Mouse (Mus musculus) C2C12 (cell line): Measurements from ENCODE around the gene Rbms2.

Experiments
- CEBPB ChIP-seq: IDR thresholded peaks from one replicate; pipeline ENCODE4 v1.6.1; 2011; ENCODE audit warnings: low read depth, mild to moderate bottlenecking, control low read depth, moderate library complexity
- CTCF ChIP-seq: IDR thresholded peaks from one replicate; pipeline ENCODE4 v1.5.1; 2011; ENCODE audit not compliant: control insufficient read depth, insufficient read depth, insufficient read length
- FOSL1 ChIP-seq: IDR thresholded peaks from one replicate; pipeline ENCODE4 v1.8.0; 2011; ENCODE audit warnings: mild to moderate bottlenecking, low read length; ENCODE audit not compliant: poor library complexity, insufficient read depth, severe bottlenecking
- MAX ChIP-seq: IDR thresholded peaks from one replicate; pipeline ENCODE4 v1.6.1; 2011; ENCODE audit warnings: mild to moderate bottlenecking, control low read depth
- MYOD1 ChIP-seq: IDR thresholded peaks from one replicate; pipeline ENCODE4 v1.6.1; 2011; ENCODE audit warnings: low read depth; ENCODE audit not compliant: control insufficient read depth, insufficient read length
- MYOG ChIP-seq: IDR thresholded peaks from one replicate; pipeline ENCODE4 v1.6.1; 2011; ENCODE audit not compliant: control insufficient read depth, insufficient read length; ENCODE audit errors: extremely low read depth
- USF1 ChIP-seq: IDR thresholded peaks from one replicate; pipeline ENCODE4 v1.6.1; 2011; ENCODE audit warnings: low read depth, mild to moderate bottlenecking, control low read depth, moderate library complexity

- TF ChIP-seq CTCF = no peak
- no peak for TF ChIP-seq MYOD1
- no peak for TF ChIP-seq USF1
- no peak for TF ChIP-seq MAX
- TF ChIP-seq CEBPB = no peak
- no peak for TF ChIP-seq FOSL1
- no peak for TF ChIP-seq MYOG
Measured at GRCm38 (mm10) chr10:128204941-128205340, 24.8 kb upstream of the Rbms2 start.
